Mouse (Mus musculus) G1E (cell line): ENCODE results near the gene Adh1. TPM values are rescaled to one million over a fixed set of nuclear protein-coding genes. Genes with fewer than 3 reads are reported as not detected.

Experiments
- ATAC-seq: 2 replicates; pipeline ENCODE4 v1.8.0; 2016; ENCODE audit warnings: mild to moderate bottlenecking; ENCODE audit not compliant: insufficient number of reproducible peaks, poor library complexity, low FRiP score, severe bottlenecking; ENCODE audit errors: extremely low read depth
- DNase-seq: peaks from one replicate; pipeline ENCODE4 v3.0.0; 2012; ENCODE audit warnings: low spot score
- H3K27me3 ChIP-seq: 2 replicates; pipeline ENCODE4 v1.6.1; 2012; ENCODE audit warnings: mild to moderate bottlenecking, low read length, inconsistent platforms; ENCODE audit not compliant: insufficient read depth
- H3K36me3 ChIP-seq: replicated peaks from 2 replicates; pipeline ENCODE3; 2012; ENCODE audit warnings: mild to moderate bottlenecking, inconsistent platforms
- H3K4me1 ChIP-seq: 2 replicates; pipeline ENCODE4 v1.6.1; 2012; ENCODE audit warnings: low read depth, low read length, inconsistent platforms, mixed read lengths; ENCODE audit not compliant: insufficient read depth
- H3K4me3 ChIP-seq: 2 replicates; pipeline ENCODE4 v1.5.1; 2012; ENCODE audit warnings: low read depth, mild to moderate bottlenecking, inconsistent platforms, low read length, moderate library complexity, mixed read lengths
- H3K9me3 ChIP-seq: replicated peaks from 2 replicates; pipeline ENCODE4 v1.6.1; 2012; ENCODE audit warnings: inconsistent platforms
- CTCF ChIP-seq: IDR thresholded peaks from 2 replicates; pipeline ENCODE4 v1.5.1; 2012; ENCODE audit warnings: low read depth, low read length, inconsistent platforms, mixed read lengths
- GATA1 ChIP-seq: IDR thresholded peaks from 2 replicates; pipeline ENCODE4 v1.6.1; 2012; ENCODE audit warnings: borderline replicate concordance, low read length, inconsistent platforms, mixed read lengths
- GATA2 ChIP-seq: IDR thresholded peaks from 2 replicates; pipeline ENCODE4 v1.6.1; 2012; ENCODE audit warnings: low read depth, low read length, inconsistent platforms, borderline replicate concordance
- POLR2AphosphoS5 ChIP-seq: IDR thresholded peaks from 2 replicates; pipeline ENCODE4 v1.6.1; 2012; ENCODE audit warnings: low read depth, low read length, inconsistent platforms; ENCODE audit not compliant: insufficient replicate concordance
- TAL1 ChIP-seq: conservative IDR thresholded peaks from 2 replicates; pipeline ENCODE4 v1.6.1; 2012; ENCODE audit warnings: low read depth, low read length, inconsistent platforms, mixed read lengths
- polyA plus RNA-seq: library from polyadenylated mRNA; stranded (reverse); fragments of >175 nt; gene quantifications from 2 replicates; pipeline ENCODE4 v1.2.3, GENCODE M21; 2012
- total RNA-seq, 2 experiments: library from RNA; stranded (forward) in 1 of 2; stranded (reverse) in 1 of 2; fragments of 200-1000 nt in 1 of 2; fragments of >200 nt in 1 of 2; fragmentation: Nextera tagmentation in 1 of 2; gene quantifications; 2 replicates each; pipeline ENCODE4 v1.2.3; 2014 to 2017

The Adh1 gene
- total and polyA plus RNA-seq, 3 experiments, result 0.33 TPM; not detected in 2

GRCm38 (mm10) chr3:138264648-138265047 lies 3.9 kb downstream of the Adh1 start:
- Histone ChIP-seq H3K4me3 (no peak overlapping the region), H3K9me3 (no peaks in the 10 kb centered on the region), H3K4me1 (no peaks in the 10 kb centered on the region), H3K27me3 (peaks cover 2% of the 10 kb centered on the region), H3K36me3 (no peaks in the 10 kb centered on the region)
- DNase-seq (no peak), ATAC-seq (no peak)
- TF ChIP-seq GATA2 (no peak), CTCF (no peak), TAL1 (no peak), POLR2AphosphoS5 (no peak), GATA1 (no peak)

- TF ChIP-seq GATA1 (no peak), TAL1 (no peak), GATA2 (no peak), POLR2AphosphoS5 (no peak), CTCF (no peak)
- Histone ChIP-seq H3K36me3 (no peaks in the 10 kb centered on the region), H3K9me3 (no peaks in the 10 kb centered on the region), H3K4me3 (no peak overlapping the region), H3K4me1 (no peaks in the 10 kb centered on the region), H3K27me3 (peaks cover 9% of the 10 kb centered on the region)
- ATAC-seq, result no peak
- no peak for DNase-seq
These were observed 9.7 kb downstream of the Adh1 start for GRCm38 (mm10) chr3:138270507-138270906.

- Histone ChIP-seq H3K9me3 (no peaks in the 10 kb centered on the region), H3K27me3 (peaks cover 6% of the 10 kb centered on the region; the same call in 1 of the 2 replicates), H3K36me3 (no peaks in the 10 kb centered on the region), H3K4me3 (no peak overlapping the region), H3K4me1 (no peaks in the 10 kb centered on the region)
- TF ChIP-seq CTCF (no peak), GATA1 (no peak), POLR2AphosphoS5 (no peak), TAL1 (no peak), GATA2 (no peak)
- no peak for DNase-seq
- ATAC-seq, result no peak
These were observed 10.5 kb downstream of the Adh1 start for GRCm38 (mm10) chr3:138271297-138271696.

DNA sequence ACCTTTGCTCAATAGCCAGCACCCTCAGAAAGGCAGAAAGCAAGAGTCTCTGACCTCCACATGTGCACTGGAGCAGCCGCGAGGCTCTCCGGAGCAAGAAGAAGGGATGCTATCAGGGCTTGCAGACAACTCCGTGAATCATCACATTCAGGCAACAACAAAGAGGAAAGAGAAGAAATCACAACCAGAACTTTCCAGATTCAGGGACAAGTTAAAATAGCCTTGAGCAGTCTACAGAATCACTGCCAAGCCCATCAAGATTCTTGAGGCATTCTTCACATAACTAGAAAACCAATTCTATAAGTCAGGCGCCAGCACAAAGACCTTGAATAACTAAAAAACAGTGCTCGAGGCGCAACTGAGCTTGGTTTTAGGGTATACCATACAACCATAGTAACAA lies 12.3 kb downstream of the Adh1 start:
- Histone ChIP-seq H3K4me1 (no peaks in the 10 kb centered on the region), H3K36me3 (no peaks in the 10 kb centered on the region), H3K4me3 (no peak overlapping the region), H3K9me3 (no peaks in the 10 kb centered on the region), H3K27me3 (peaks cover 6% of the 10 kb centered on the region; the same call in 1 of the 2 replicates)
- ATAC-seq (no peak), DNase-seq (no peak)
- TF ChIP-seq POLR2AphosphoS5, result no peak
- TF ChIP-seq GATA2, result no peak
- TF ChIP-seq CTCF, result no peak
- no peak for TF ChIP-seq TAL1
- TF ChIP-seq GATA1, result no peak

DNA sequence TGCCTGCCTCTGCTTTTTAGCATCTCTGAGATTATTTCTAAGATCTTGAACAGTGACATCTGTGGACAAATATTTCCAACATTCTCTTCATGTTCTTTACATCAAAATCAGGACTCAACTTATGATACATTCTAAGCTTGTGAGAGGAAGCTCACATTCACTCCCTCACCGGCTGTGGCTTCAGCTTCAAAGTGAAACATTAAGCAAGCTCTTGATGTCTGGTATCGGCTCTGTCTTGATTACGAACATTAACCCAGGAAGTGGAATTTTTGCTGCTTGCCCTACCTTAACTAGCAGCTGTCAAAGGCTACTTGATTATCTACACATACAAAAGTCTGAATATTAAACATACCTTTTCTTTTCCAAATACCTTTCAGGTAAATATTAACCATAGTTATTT lies 14.3 kb downstream of the Adh1 start:
- DNase-seq, result no peak
- H3K9me3 ChIP-seq, result no peaks in the 10 kb centered on the region
- TF ChIP-seq GATA1 (no peak), CTCF (no peak), POLR2AphosphoS5 (no peak), GATA2 (no peak), TAL1 (no peak)
- no peaks in the 10 kb centered on the region for H3K4me1 ChIP-seq
- H3K27me3 ChIP-seq, result peaks cover 6% of the 10 kb centered on the region; the same call in 1 of the 2 replicates
- no peaks in the 10 kb centered on the region for H3K36me3 ChIP-seq
- H3K4me3 ChIP-seq, result no peak overlapping the region
- no peak for ATAC-seq

- Histone ChIP-seq H3K36me3 (no peaks in the 10 kb centered on the region), H3K27me3 (no peaks in the 10 kb centered on the region), H3K4me3 (no peak overlapping the region), H3K4me1 (no peaks in the 10 kb centered on the region), H3K9me3 (no peaks in the 10 kb centered on the region)
- no peak for ATAC-seq
- TF ChIP-seq CTCF, result no peak
- no peak for TF ChIP-seq TAL1
- no peak for TF ChIP-seq POLR2AphosphoS5
- TF ChIP-seq GATA2, result no peak
- no peak for TF ChIP-seq GATA1
- DNase-seq, result no peak
These were observed 21.8 kb downstream of the Adh1 start for GRCm38 (mm10) chr3:138282556-138282955.

DNA sequence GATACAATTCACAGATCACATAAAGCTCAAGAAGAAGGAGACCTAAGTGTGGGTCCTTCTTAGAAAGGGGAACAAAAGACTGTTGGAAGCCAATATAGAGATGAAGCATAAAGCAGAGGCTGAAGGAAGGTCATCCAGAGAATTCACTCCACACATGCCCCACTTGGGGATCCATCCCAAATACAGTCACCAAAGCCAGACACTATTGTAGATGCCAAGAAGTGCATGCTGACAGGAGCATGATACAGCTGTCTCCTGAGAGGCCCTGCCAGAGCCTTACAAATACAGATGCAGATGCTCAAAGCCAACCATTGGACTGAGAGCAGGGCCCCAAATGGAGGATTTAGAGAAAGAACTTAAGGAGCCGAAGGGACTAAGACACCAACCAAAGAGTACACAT lies 23.0 kb downstream of the Adh1 start:
- no peaks in the 10 kb centered on the region for H3K4me1 ChIP-seq
- H3K27me3 ChIP-seq, result no peaks in the 10 kb centered on the region
- DNase-seq (no peak), ATAC-seq (no peak)
- H3K9me3 ChIP-seq, result no peaks in the 10 kb centered on the region
- H3K36me3 ChIP-seq, result no peaks in the 10 kb centered on the region
- TF ChIP-seq CTCF (no peak), POLR2AphosphoS5 (no peak), TAL1 (no peak), GATA2 (no peak), GATA1 (no peak)
- H3K4me3 ChIP-seq, result no peak overlapping the region
